Mouse (Mus musculus): ENCODE results near the gene Anxa7.

- no peak for TF ChIP-seq CTCF (conservative IDR thresholded peaks at IDR 0.05; ENCODE audit: low read length)
- TF ChIP-seq NANOG (IDR thresholded peaks at IDR 0.05; ENCODE audit: borderline replicate concordance, low read length): no peak
- TF ChIP-seq POU5F1 (IDR thresholded peaks at IDR 0.05; ENCODE audit: borderline replicate concordance, low read length): no peak
Measured at GRCm38 (mm10) chr14:20496603-20497002, 16.7 kb upstream of the Anxa7 start, which contains the start of gene Mss51.
